Mouse (Mus musculus) lung, adult 18-20 months (tissue): ENCODE measurements around the gene Diablo.
"Not testable (repeated sequence)": the region's sequence is repeated elsewhere in the genome, so short reads cannot be mapped to it uniquely, and the experiment has no call there.

ENCODE experiments used
- DNase-seq, 2 experiments: peaks; one replicate each; pipeline ENCODE4 v3.0.0; 2022; ENCODE audit warnings: mixed read lengths in 2 of 2

Diablo gene

GRCm38 (mm10) chr5:123523692-123524392 lies at the start of gene Diablo:
Gene Diablo (minus strand): TSS chr5:123524176.
- peak; percentile 98 to 99 for DNase-seq

DNA sequence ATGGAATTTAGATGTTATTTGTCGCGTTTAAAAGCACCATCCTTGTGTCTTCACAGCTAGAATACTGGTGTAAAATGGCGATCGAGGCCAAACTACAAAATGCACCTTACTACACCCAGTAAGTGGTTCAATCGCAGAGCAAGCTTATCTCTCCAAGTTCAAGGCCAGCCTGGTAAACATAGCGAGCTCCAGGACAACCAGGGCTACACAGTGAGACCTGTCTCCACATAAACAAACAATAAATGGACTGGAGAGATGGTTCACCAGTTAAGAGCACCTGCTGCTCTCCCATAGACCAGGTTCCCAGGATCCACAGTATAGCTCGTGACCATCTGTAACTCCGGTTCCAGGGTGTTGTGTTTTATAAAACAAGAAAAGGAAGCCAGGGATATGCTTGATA lies 49.4 kb upstream of the Diablo start:
- no peak for DNase-seq

DNA sequence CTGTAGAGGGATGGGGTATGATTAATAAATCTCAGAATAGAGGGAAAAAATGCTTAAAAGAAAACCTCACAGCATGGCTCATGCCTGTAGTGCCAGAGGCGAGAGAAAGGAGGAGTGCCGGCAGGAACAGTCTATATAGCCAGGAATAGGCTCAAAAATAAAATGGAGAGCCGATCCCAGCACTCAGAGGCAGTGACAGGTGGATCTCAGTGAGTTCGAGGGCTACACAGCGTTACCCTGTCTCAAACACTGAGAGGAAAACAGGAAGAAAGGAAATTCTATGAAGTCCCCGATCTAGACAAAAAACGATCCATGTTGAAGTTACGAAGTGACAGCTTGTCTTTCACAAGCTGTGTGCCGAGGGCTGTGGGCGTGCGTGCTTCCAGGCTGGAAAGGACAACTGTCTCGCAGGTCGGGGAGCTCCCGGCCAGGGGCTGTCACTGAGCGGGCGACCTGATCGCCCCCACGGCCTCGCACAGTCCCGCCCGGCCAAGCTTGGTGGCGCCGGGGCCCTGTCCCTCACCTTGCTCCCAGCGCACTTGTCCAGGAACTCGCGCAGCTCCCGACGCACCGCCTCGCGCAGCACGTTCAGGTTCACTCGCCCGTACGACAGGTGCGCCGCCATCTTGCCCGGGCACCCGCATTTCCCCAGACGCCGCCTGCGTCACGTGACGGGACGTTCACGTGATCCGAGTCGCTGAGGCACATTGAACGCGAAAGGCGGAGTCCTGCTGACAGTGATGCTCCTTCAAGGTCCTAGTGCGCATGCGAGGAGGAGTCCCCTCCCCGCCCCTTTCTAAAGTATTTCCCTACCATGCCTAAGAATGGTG lies 48.6 kb upstream of the Diablo start, which contains the start of gene Vps33a:
Vps33a (minus strand) TSS at position 682 of the 830 bp plus-strand sequence.
- DNase-seq = peak; percentile 97 to 98

GRCm38 (mm10) chr5:123561128-123561527 lies 37.2 kb upstream of the Diablo start:
- DNase-seq = no peak

DNA sequence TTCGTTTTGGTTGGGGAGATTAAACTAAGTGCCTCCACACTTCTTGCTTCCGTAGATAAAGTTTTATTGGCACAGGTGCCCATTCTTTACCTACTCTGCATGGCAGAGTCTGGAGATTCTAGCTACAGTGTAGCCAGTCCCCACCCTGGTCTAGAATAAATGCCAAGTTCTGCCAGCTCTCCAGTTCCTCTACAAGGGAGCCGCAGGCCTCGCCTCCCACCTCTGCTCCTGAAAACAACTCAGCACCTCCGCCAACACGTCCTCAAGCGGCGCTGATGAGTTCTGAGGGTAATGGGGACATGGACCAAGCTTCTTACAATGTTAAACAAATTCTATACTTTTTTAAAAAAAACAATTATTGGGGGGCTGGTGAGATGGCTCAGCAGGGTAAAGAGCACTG lies 35.6 kb upstream of the Diablo start:
- DNase-seq = no peak

DNA sequence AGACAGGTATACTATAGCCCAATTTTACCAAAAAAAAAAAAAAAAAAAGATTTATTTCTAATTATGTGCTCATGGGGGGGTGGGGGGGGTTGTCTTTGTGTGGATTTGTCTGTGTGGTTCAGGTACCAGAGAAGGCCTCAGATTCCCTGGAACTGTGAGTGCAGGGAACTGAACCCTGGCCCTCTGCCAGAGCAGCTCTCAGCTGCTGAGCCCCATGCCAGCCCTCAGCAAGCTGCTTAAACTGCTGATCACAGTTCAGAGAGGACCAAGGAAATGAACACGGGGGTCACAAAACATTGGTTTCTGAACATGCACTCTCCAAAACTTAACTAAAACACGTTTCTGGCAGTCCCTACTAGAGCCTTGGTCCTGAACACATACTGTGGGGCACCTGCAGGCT lies 32.5 kb upstream of the Diablo start:
- no peak for DNase-seq

- DNase-seq = no peak
These were observed 31.7 kb upstream of the Diablo start for GRCm38 (mm10) chr5:123555693-123556092.

- peak in 1 of 2 experiments; percentile 2 for DNase-seq
These were observed 9.8 kb upstream of the Diablo start for GRCm38 (mm10) chr5:123533801-123534200.

DNA sequence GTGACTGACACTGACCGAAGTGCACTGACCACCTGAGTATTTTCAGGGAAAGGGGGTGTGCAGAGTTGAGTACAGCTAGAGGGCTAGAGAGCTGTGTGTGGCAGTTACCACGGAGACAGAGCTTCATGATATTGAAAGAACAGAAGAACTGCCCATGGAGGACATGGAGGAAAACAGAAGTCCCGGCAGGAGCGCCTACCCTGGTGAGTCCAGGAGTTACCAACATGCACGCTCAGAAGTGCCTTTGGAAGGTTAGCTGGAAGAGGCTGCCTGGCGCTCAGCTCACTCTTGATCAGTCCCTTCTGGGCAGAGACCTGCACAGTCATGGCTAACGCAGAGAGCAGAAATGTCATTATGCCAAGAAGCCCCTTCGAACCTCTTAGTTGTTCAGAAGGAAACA lies 6.1 kb upstream of the Diablo start:
- DNase-seq = peak in 1 of 2 experiments; percentile 1

DNA sequence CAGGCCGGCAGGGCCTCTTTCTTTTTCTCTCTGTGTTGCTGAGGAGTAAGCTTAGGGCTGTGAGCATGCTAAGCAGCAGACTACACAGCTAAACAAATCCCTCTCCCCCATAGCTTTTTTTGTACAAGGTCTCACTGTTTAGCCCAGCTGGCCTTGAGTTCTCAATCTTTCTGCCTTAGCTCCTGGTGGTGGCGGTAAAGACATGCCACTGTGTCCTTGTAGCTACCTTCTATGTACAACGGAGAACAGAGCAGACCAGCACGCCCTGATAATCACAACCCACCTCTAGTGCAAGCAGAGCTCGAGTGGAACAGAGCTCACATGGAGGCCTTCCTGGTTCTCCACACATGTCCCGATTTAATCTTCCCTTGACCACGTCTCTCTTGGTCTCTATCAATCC lies 4.7 kb upstream of the Diablo start:
- DNase-seq = peak in 1 of 2 experiments; percentile 2

DNA sequence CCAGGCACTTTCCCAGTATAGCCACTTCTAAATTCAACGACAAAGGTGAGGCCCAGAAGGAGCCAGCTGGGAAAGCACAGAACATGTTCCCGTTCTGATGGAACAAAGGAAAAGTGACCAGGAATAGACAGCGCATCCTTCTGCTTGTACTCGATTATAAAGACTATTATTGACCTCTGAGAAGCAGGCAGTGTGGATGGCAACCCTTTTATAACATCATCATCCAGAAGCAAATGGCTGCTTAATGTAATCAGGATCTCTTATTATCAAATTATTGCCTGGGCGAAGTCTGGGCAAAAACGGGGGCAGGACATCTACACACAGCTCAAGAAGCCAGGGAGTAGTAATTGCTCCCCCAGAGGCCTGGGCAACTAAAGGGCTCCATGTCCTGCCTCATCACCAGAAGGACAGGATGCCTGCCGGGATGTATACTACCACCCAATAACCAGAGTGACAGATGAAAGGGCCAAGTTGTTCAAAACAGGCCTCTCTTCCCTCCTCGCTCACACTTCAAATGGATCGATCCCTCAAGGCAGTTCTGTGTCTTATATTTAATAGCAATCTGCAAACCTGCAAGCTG lies 2.0 kb upstream of the Diablo start:
- no peak for DNase-seq

DNA sequence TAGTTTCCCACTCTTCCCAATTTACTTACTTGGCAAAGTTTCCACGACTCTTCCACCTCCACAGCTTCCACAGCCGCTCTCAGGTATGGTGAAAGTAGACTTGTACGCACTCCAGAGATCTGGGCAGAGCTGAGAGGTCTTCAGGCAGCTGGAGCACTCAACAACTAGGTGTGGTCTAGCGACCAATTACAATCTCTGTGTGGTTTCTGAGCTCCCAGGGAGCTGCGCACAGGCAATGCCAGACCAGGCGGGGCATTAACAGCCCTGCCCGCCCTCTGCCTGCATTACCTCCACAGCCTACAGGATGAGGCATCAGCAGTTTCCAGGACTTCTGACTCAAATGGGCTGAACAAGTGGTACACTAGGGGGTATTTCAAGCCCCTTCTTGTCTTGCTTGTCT lies 1.3 kb upstream of the Diablo start, which contains the start of gene Gm49027:
Gm49027 (minus strand) TSS at position 208 of the 400 bp plus-strand sequence.
- DNase-seq = peak; percentile 43 to 55

DNA sequence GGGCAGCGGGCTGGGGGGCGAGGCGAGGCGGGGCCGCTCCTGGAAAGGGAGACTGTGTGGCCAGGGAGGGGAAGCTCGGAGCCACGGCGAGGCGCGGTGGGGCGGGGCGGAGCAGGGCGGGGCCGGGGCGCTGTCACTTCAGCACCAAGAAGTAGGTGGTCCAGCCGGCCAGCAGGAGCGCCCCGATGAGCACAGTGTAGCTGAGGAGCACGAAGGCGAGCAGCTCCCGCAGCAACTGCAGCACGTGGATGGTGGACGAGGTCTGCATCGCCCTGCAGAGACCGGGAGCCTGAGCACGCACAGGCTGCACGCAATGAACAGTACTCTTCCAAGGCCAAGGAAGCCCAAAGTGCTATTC lies 396 bp upstream of the Diablo start:
- no peak for DNase-seq

DNA sequence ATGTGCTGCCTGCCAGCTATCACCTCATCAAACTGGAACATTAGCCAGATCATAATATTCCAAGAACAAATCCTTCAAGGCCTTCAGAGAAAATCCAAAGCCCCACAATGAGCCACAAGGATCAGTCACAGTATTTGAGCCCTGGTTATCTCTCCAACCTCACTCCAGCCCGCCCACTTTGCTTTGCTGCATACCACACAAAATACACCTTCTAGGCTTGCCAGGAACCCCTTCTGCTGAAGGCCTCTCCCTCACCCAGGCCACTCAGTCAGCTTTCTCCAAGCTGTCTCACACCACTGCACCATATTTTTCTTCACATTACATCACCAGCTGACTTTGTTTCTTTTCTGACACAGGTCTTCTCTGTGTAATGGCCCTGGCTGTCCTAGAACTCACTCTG lies 1.8 kb downstream of the Diablo start:
- no peak for DNase-seq

DNA sequence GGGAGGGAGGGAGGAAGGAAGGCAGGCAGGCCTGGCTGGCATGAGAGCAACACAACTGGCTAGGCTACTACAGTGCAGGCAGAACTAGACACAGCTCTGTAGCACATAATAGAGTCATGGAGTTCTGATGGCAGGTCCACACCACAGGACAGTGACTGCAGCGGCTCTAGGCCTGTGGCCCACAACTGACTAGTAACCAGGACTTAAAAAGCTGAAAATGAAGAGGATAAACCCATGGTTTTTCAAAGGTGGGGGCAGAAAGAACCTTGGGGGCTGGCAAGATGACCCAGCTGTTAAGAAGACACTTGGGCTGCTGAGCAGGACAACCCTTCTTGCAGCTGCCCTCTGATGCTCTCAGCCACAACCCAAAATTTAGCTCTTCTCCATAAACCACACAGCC lies 2.4 kb downstream of the Diablo start:
- no peak for DNase-seq

DNA sequence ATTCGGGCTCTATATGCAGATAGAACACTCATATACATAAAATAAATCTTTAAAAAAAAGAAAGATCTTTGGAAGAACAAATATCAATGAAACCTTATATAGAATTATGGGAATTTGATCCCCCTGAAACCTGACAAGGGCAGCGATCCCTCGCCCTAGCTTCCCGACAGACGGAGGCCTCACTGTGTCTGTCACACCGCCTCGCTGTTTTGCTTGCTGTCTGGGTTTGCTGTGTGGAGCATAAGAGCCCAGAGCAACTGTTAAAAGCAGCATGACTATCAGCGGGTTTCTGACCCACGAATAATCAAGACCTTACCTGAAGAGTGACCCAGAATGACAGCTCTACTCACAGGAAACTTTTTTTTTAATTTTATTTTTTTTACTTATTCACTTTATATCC lies 3.3 kb downstream of the Diablo start:
- no peak for DNase-seq

DNA sequence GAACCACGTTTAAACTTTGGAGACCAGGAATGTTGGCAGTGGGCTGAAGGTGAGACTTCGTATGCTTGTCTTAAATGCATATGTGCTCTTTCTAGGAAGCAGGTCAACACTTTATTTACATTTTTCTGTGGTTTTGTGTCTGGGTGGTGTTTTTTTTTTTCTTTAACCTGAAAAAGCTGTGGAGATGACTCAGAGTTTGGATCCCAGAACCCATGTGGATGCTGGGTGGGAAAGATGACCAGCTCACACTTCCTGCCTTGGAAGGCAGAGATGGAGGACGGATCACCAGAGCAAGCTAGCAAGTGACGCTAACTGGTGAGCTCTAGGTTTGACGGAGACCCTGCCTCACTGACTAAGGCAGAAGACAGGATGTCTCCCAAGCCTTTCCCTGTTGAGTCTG lies 9.1 kb downstream of the Diablo start:
- DNase-seq = no peak

GRCm38 (mm10) chr5:123512102-123512501 lies 11.9 kb downstream of the Diablo start:
- DNase-seq = no peak

DNA sequence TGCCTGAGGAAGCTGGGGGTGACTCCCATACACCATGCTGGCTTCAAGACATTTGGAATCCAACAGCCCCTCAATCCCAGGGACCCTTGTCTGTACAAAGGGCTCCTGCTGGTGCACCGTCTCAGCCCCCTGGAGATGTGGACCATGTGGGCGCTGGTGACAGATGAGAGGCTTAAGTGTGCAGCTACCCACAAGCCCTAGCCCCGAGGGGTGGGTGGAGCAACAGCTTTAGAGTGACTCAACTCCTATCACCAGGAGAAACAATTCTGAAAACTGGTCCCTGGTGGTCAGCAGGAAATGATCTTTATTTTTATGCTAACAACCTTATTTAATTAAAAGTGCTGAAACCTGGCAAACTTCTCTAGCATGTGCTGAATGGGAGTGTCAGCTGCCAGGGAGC lies 12.6 kb downstream of the Diablo start:
- DNase-seq = not testable (repeated sequence)

GRCm38 (mm10) chr5:123510160-123510559 lies 13.8 kb downstream of the Diablo start, which contains the start of gene B3gnt4:
Gene B3gnt4 (plus strand): TSS chr5:123510460.
- no peak for DNase-seq

DNA sequence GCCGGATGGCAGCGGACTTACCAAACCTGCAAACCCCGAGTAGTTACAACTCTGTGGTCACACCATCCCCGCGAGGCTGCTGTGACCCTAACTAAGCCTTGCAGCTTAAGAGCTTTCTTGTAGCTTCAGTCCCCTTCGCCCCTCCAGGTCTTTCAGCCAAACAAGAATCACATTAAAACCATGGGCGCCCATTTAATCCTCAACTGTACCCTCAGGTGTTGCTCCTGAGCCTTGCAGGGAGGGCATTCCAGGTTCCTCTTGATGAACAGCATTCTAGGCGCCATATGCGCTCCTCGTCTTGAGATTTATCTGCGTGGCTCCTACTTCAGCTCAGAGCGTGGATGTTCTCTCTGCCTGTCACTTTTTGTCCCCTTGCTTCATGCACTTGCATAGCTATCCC lies 15.1 kb downstream of the Diablo start:
- DNase-seq = no peak

DNA sequence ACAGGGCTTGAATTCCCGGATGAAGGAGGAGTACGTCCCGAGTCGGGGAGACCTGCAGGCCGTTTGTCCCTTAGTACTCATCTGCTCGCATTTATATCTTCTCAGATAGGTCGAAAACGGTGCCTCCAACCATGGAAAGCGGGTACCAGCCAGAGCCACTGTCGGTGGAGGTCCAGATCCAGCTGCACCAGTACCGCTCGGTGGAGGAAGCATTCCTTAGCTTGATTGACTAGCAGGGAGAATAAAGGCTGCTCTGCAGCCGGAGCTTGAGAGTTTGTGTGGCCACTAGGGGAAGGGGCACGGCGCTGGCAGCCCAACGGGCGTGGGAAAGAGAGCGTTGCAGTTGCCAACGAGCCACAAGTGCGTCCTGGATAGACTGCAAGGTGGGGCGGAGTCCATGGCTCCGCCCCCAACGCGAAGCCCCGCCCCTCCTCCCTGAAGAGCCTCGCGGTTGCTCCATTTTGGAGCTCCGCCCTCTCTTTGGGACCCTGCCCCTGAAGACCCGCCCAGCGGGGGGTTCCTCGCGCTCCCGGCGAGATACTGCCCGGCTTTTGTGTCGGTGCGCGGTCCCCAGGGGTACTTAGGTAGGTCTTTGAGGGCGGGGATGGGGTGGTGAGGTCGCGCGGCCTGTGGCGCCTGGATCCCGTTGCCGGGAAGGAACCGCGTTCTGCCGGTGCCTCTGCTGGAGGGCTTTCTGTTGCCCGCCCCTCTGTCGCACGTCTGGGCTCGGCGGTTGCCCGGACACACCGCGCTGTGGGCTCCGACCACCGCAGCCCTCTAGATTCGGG lies 15.8 kb downstream of the Diablo start:
- DNase-seq = peak; percentile 79 to 88

GRCm38 (mm10) chr5:123501973-123502372 lies 22.0 kb downstream of the Diablo start:
- DNase-seq = no peak
